Mouse (Mus musculus): Measurements from ENCODE around the gene Vamp1. TPM values are rescaled to one million over a fixed set of nuclear protein-coding genes. Genes with fewer than 3 reads are reported as not detected.

Vamp1 gene
- polyA plus RNA-seq, 1 experiment = 6.5 TPM

- H3K79me2 ChIP-seq (ENCODE audit: control insufficient read depth, insufficient read depth) = peaks cover 25% of the 10 kb centered on the region
- no peak for TF ChIP-seq CEBPB (IDR thresholded peaks at IDR 0.05; ENCODE audit: insufficient read depth, poor library complexity, severe bottlenecking)
- TF ChIP-seq MYOD1 (IDR thresholded peaks at IDR 0.05; ENCODE audit: control insufficient read depth in 1 of 3, insufficient read length in 2 of 3, low read depth in 2 of 3) = no peak
- no peak for TF ChIP-seq SRF (IDR thresholded peaks at IDR 0.05; ENCODE audit: control insufficient read depth, insufficient read length, low read depth)
- no peak for TF ChIP-seq USF1 (IDR thresholded peaks at IDR 0.05; ENCODE audit: low read depth)
- no peak for TF ChIP-seq REST (IDR thresholded peaks at IDR 0.05; ENCODE audit: insufficient read depth, insufficient read length)
- no peak for TF ChIP-seq POLR2A (IDR thresholded peaks at IDR 0.05; ENCODE audit: insufficient read length, low read depth)
- no peak for TF ChIP-seq MAX (IDR thresholded peaks at IDR 0.05; ENCODE audit: low read depth)
- TF ChIP-seq E2F4 (IDR thresholded peaks at IDR 0.05; ENCODE audit: insufficient read depth) = no peak
- H3K4me2 ChIP-seq (ENCODE audit: low read depth) = no peak overlapping the region
- no peaks in the 10 kb centered on the region for H3K27me3 ChIP-seq (ENCODE audit: control insufficient read depth, insufficient read depth, insufficient read length)
- H3K4me3 ChIP-seq = no peak overlapping the region
- peaks cover 14% of the 10 kb centered on the region for H3K36me3 ChIP-seq (ENCODE audit: control insufficient read depth, insufficient read depth)
- H3ac ChIP-seq (ENCODE audit: control insufficient read depth, insufficient read length) = no peak overlapping the region
Observed at GRCm38 (mm10) chr6:125197166-125197565, 18.2 kb upstream of the Vamp1 start.

GRCm38 (mm10) chr6:125210436-125210835 lies 4.9 kb upstream of the Vamp1 start:
- Histone ChIP-seq H3K4me3 (no peak overlapping the region), H3K79me2 (ENCODE audit: control insufficient read depth, insufficient read depth) (no peaks in the 10 kb centered on the region), H3K27me3 (ENCODE audit: control insufficient read depth, insufficient read depth, insufficient read length) (peaks cover 9% of the 10 kb centered on the region), H3K4me2 (ENCODE audit: low read depth) (no peak overlapping the region), H3K36me3 (ENCODE audit: control insufficient read depth, insufficient read depth) (no peaks in the 10 kb centered on the region), H3ac (ENCODE audit: control insufficient read depth, insufficient read length) (no peak overlapping the region)
- TF ChIP-seq CEBPB (IDR thresholded peaks at IDR 0.05; ENCODE audit: insufficient read depth, poor library complexity, severe bottlenecking) (no peak), MYOD1 (IDR thresholded peaks at IDR 0.05; ENCODE audit: control insufficient read depth in 1 of 3, insufficient read length in 2 of 3, low read depth in 2 of 3) (no peak), USF1 (IDR thresholded peaks at IDR 0.05; ENCODE audit: low read depth) (no peak), TCF3 (IDR thresholded peaks at IDR 0.05; ENCODE audit: insufficient read length, low read depth) (no peak), TCF12 (IDR thresholded peaks at IDR 0.05; ENCODE audit: insufficient read depth, poor library complexity, severe bottlenecking) (no peak), MAX (IDR thresholded peaks at IDR 0.05; ENCODE audit: low read depth) (no peak), MYOG (IDR thresholded peaks at IDR 0.05; ENCODE audit: control insufficient read depth in 1 of 3, insufficient read depth in 1 of 3, insufficient read length in 2 of 3, low read depth in 2 of 3) (no peak), SRF (IDR thresholded peaks at IDR 0.05; ENCODE audit: control insufficient read depth, insufficient read length, low read depth) (no peak), E2F4 (IDR thresholded peaks at IDR 0.05; ENCODE audit: insufficient read depth) (no peak), REST (IDR thresholded peaks at IDR 0.05; ENCODE audit: insufficient read depth, insufficient read length) (no peak), POLR2A (IDR thresholded peaks at IDR 0.05; ENCODE audit: insufficient read length, low read depth) (no peak), POLR2AphosphoS2 (IDR thresholded peaks at IDR 0.05; ENCODE audit: insufficient read length, low read depth) (no peak)

- no peaks in the 10 kb centered on the region for H3K79me2 ChIP-seq (ENCODE audit: control insufficient read depth, insufficient read depth)
- H3K27me3 ChIP-seq (ENCODE audit: control insufficient read depth, insufficient read depth, insufficient read length) = peaks cover 9% of the 10 kb centered on the region
- H3K36me3 ChIP-seq (ENCODE audit: control insufficient read depth, insufficient read depth) = no peaks in the 10 kb centered on the region
- no peak overlapping the region for H3K4me2 ChIP-seq (ENCODE audit: low read depth)
- H3ac ChIP-seq (ENCODE audit: control insufficient read depth, insufficient read length) = no peak overlapping the region
- H3K4me3 ChIP-seq = no peak overlapping the region
- TF ChIP-seq POLR2A (IDR thresholded peaks at IDR 0.05; ENCODE audit: insufficient read length, low read depth) (no peak), MAX (IDR thresholded peaks at IDR 0.05; ENCODE audit: low read depth) (no peak), E2F4 (IDR thresholded peaks at IDR 0.05; ENCODE audit: insufficient read depth) (no peak), REST (IDR thresholded peaks at IDR 0.05; ENCODE audit: insufficient read depth, insufficient read length) (no peak), TCF12 (IDR thresholded peaks at IDR 0.05; ENCODE audit: insufficient read depth, poor library complexity, severe bottlenecking) (no peak), TCF3 (IDR thresholded peaks at IDR 0.05; ENCODE audit: insufficient read length, low read depth) (no peak), CEBPB (IDR thresholded peaks at IDR 0.05; ENCODE audit: insufficient read depth, poor library complexity, severe bottlenecking) (no peak), POLR2AphosphoS2 (IDR thresholded peaks at IDR 0.05; ENCODE audit: insufficient read length, low read depth) (no peak), MYOD1 (IDR thresholded peaks at IDR 0.05; ENCODE audit: control insufficient read depth in 1 of 3, insufficient read length in 2 of 3, low read depth in 2 of 3) (no peak)
Observed at GRCm38 (mm10) chr6:125212621-125213020, 2.7 kb upstream of the Vamp1 start.

- H3K4me2 ChIP-seq (ENCODE audit: low read depth) = no peak overlapping the region
- H3K4me3 ChIP-seq = no peak overlapping the region
- no peaks in the 10 kb centered on the region for H3K79me2 ChIP-seq (ENCODE audit: control insufficient read depth, insufficient read depth)
Observed at GRCm38 (mm10) chr6:125213129-125213528, 2.2 kb upstream of the Vamp1 start.

GRCm38 (mm10) chr6:125213715-125214114 lies 1.6 kb upstream of the Vamp1 start:
- H3K4me2 ChIP-seq (ENCODE audit: low read depth) = no peak overlapping the region
- no peaks in the 10 kb centered on the region for H3K36me3 ChIP-seq (ENCODE audit: control insufficient read depth, insufficient read depth)
- no peaks in the 10 kb centered on the region for H3K79me2 ChIP-seq (ENCODE audit: control insufficient read depth, insufficient read depth)
- H3ac ChIP-seq (ENCODE audit: control insufficient read depth, insufficient read length) = no peak overlapping the region
- peaks cover 9% of the 10 kb centered on the region for H3K27me3 ChIP-seq (ENCODE audit: control insufficient read depth, insufficient read depth, insufficient read length)
- H3K4me3 ChIP-seq = no peak overlapping the region
- TF ChIP-seq POLR2AphosphoS2 (IDR thresholded peaks at IDR 0.05; ENCODE audit: insufficient read length, low read depth) (no peak), TCF12 (IDR thresholded peaks at IDR 0.05; ENCODE audit: insufficient read depth, poor library complexity, severe bottlenecking) (no peak), MYOD1 (IDR thresholded peaks at IDR 0.05; ENCODE audit: control insufficient read depth in 1 of 3, insufficient read length in 2 of 3, low read depth in 2 of 3) (no peak), E2F4 (IDR thresholded peaks at IDR 0.05; ENCODE audit: insufficient read depth) (no peak), REST (IDR thresholded peaks at IDR 0.05; ENCODE audit: insufficient read depth, insufficient read length) (no peak), CEBPB (IDR thresholded peaks at IDR 0.05; ENCODE audit: insufficient read depth, poor library complexity, severe bottlenecking) (no peak), SRF (IDR thresholded peaks at IDR 0.05; ENCODE audit: control insufficient read depth, insufficient read length, low read depth) (no peak), TCF3 (IDR thresholded peaks at IDR 0.05; ENCODE audit: insufficient read length, low read depth) (no peak), MAX (IDR thresholded peaks at IDR 0.05; ENCODE audit: low read depth) (no peak), MYOG (IDR thresholded peaks at IDR 0.05; ENCODE audit: control insufficient read depth in 1 of 3, insufficient read depth in 1 of 3, insufficient read length in 2 of 3, low read depth in 2 of 3) (no peak), POLR2A (IDR thresholded peaks at IDR 0.05; ENCODE audit: insufficient read length, low read depth) (no peak), USF1 (IDR thresholded peaks at IDR 0.05; ENCODE audit: low read depth) (no peak)

More at GRCm38 (mm10) chr6:125213129-125213528, 2.2 kb upstream of the Vamp1 start:
- Histone ChIP-seq H3K36me3 (ENCODE audit: control insufficient read depth, insufficient read depth) (no peaks in the 10 kb centered on the region), H3ac (ENCODE audit: control insufficient read depth, insufficient read length) (no peak overlapping the region), H3K27me3 (ENCODE audit: control insufficient read depth, insufficient read depth, insufficient read length) (peaks cover 9% of the 10 kb centered on the region)
- TF ChIP-seq POLR2AphosphoS2 (IDR thresholded peaks at IDR 0.05; ENCODE audit: insufficient read length, low read depth) (no peak), MYOG (IDR thresholded peaks at IDR 0.05; ENCODE audit: control insufficient read depth in 1 of 3, insufficient read depth in 1 of 3, insufficient read length in 2 of 3, low read depth in 2 of 3) (no peak), TCF3 (IDR thresholded peaks at IDR 0.05; ENCODE audit: insufficient read length, low read depth) (no peak), MYOD1 (IDR thresholded peaks at IDR 0.05; ENCODE audit: control insufficient read depth in 1 of 3, insufficient read length in 2 of 3, low read depth in 2 of 3) (no peak), USF1 (IDR thresholded peaks at IDR 0.05; ENCODE audit: low read depth) (no peak), POLR2A (IDR thresholded peaks at IDR 0.05; ENCODE audit: insufficient read length, low read depth) (no peak), CEBPB (IDR thresholded peaks at IDR 0.05; ENCODE audit: insufficient read depth, poor library complexity, severe bottlenecking) (no peak)
